Mouse (Mus musculus) CD4-positive, CD25-positive, alpha-beta regulatory T cell, adult 9 weeks (primary cell): Measurements from ENCODE around the gene Hnrnpc. TPM values are rescaled to one million over a fixed set of nuclear protein-coding genes. Genes with fewer than 3 reads are reported as not detected.

Source experiments
- polyA plus RNA-seq: library from polyadenylated mRNA; unstranded; fragments of 100-300 nt; shearing (Covaris generic); gene quantifications from one replicate; pipeline ENCODE4 v1.2.1, GENCODE M21; 2017

The Hnrnpc gene
- polyA plus RNA-seq = 478 TPM

DNA sequence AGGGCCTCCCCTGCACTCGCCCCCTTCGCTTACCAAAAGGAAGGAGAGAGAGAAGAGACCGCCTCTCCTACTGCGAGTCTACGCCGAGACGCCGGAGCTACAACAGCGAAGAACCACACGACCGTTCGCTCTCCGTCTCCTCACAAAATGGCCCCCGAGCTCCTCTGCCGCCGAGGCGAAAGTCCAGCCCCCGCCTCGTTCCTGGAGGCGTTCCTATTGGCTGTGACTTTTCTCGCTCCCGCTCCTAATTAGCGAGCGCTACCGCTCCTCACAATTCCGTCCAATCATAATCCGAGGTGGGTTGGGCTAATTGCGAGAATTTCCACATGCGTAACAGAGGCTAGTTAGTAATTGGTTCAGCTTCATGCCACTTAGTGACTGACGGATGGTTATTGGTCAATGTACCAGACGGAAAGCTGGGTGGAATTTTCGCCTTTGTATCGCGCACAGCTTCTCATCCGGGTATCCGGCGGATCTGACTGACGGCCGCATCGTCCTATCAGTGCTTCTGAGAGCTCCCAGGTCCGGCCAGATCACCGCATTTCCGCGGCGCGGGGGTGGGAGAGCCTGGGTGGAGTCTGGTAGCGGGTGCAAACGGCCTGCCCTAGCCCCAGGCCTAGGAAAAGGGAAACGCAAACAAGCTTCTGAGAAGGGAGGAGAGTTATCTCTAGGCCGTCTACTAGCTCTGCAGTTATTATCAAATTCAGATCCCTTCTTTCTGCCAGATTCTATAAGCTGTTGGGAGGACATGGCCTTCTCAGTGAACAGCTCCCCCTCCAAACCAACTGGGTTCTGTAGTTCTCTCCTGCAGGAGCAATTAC is at the start of gene Hnrnpc:
Gene Hnrnpc, minus strand, starts transcription at position 173 of the 821 bp plus-strand sequence.

DNA sequence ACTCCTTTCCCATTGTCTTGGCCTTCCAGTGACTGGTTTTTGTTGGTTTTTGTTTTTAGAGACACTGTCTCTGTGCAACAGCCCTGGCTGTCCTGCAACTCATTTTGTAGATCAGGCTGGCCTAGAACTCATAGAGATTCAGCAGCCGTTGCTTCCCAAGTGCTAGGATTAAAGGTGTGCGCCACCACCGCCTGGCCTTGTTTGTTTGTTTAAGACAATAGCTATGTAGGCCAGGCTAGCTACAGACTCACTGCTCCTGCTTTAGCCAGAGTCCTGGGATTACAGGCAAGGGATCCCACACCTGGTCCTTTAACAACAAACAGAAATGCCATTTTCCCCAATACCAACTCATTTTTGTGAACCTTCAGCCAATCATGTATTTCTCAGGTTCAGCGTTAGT is 6.5 kb upstream of the Hnrnpc start, which contains the start of gene Rpgrip1:
Gene Rpgrip1, plus strand, starts transcription at position 359 of the 400 bp plus-strand sequence.

DNA sequence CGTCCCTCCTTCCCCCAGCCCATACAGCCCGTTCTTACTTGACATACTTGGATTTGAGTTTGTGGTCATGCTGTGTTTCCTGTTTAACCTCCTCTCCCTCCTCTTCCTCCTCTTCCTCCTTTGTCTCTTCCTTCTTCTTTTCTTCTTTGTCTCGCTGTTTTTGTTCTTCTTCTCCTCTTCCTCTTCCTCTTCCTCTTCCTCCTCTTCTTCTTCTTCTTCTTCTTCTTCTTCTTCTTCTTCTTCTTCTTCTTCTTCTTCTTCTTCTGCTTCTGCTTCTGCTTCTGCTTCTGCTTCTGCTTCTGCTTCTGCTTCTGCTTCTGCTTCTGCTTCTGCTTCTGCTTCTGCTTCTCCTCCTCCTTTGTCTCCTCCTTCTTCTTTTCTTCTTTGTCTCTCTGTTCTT is 61.5 kb downstream of the Hnrnpc start, which contains the start of gene Olfr221:
Gene Olfr221, minus strand, starts transcription at position 101 of the 400 bp plus-strand sequence.

Other genes starting within 250 kb of the Hnrnpc start
- 124 TPM for gene Mettl17, start 219.2 kb downstream of the Hnrnpc start, polyA plus RNA-seq
- gene Slc39a2, start 211.1 kb downstream of the Hnrnpc start, polyA plus RNA-seq = 0.50 TPM
- gene Ndrg2, start 189.9 kb downstream of the Hnrnpc start, polyA plus RNA-seq = 50.3 TPM
- not detected for gene Tppp2, start 185.6 kb downstream of the Hnrnpc start, polyA plus RNA-seq
- not detected for gene Rnase13, start 181.3 kb downstream of the Hnrnpc start, polyA plus RNA-seq
- gene Arhgef40, start 119.3 kb downstream of the Hnrnpc start, polyA plus RNA-seq = 1.3 TPM
- gene Tmem253, start 88.4 kb downstream of the Hnrnpc start, polyA plus RNA-seq = not detected
- gene Zfp219, start 83.3 kb downstream of the Hnrnpc start, polyA plus RNA-seq = 4.4 TPM
- gene Olfr221, start 61.6 kb downstream of the Hnrnpc start, polyA plus RNA-seq = not detected
- 6.6 TPM for gene Rpgrip1, start 6.7 kb upstream of the Hnrnpc start, polyA plus RNA-seq
- gene Supt16, start 93.4 kb upstream of the Hnrnpc start, polyA plus RNA-seq = 31.0 TPM
- 56.7 TPM for gene Chd8, start 153.8 kb upstream of the Hnrnpc start, polyA plus RNA-seq
- gene Tox4, start 175.1 kb upstream of the Hnrnpc start, polyA plus RNA-seq = 110 TPM
- gene Rab2b, start 175.5 kb upstream of the Hnrnpc start, polyA plus RNA-seq = 30.4 TPM
- gene Mettl3, start 201.1 kb upstream of the Hnrnpc start, polyA plus RNA-seq = 73.0 TPM
- 4.0 TPM for gene Sall2, start 224.7 kb upstream of the Hnrnpc start, polyA plus RNA-seq